Mouse (Mus musculus) neural tube, embryonic 12.5 days (tissue): ENCODE measurements around the gene Bod1. TPM values are rescaled to one million over a fixed set of nuclear protein-coding genes. Genes with fewer than 3 reads are reported as not detected.

ENCODE experiments used
- ATAC-seq: fragments of 200-750 bp; cut with Nextera tagmentation; 2 replicates; pipeline ENCODE4 v1.8.0; 2017; ENCODE audit warnings: low read depth, mild to moderate bottlenecking, moderate TSS enrichment, moderate library complexity; ENCODE audit not compliant: low FRiP score
- H3K27ac ChIP-seq: fragments of 300-500 bp; sonication (generic); 2 replicates; pipeline ENCODE4 v1.5.1; 2016
- H3K27me3 ChIP-seq: fragments of 300-500 bp; sonication (generic); replicated peaks from 2 replicates; pipeline ENCODE4 v1.6.1; 2016; ENCODE audit warnings: mild to moderate bottlenecking
- H3K36me3 ChIP-seq: fragments of 300-500 bp; sonication (generic); 2 replicates; pipeline ENCODE4 v1.6.1; 2016; ENCODE audit warnings: mild to moderate bottlenecking
- H3K4me1 ChIP-seq: fragments of 300-500 bp; sonication (generic); 2 replicates; pipeline ENCODE4 v1.6.1; 2016
- H3K4me2 ChIP-seq: fragments of 300-500 bp; sonication (generic); replicated peaks from 2 replicates; pipeline ENCODE4 v1.6.1; 2016; ENCODE audit warnings: mild to moderate bottlenecking
- H3K4me3 ChIP-seq: fragments of 300-500 bp; sonication (generic); 2 replicates; pipeline ENCODE4 v1.5.1; 2016
- H3K9ac ChIP-seq: fragments of 300-500 bp; sonication (generic); 2 replicates; pipeline ENCODE4 v1.6.1; 2016; ENCODE audit warnings: mild to moderate bottlenecking
- H3K9me3 ChIP-seq: fragments of 300-500 bp; sonication (generic); 2 replicates; pipeline ENCODE4 v1.6.1; 2016; ENCODE audit warnings: mild to moderate bottlenecking
- WGBS: fragments of 180-500 bp; shearing (Covaris S2); methylation state at CpG from one replicate; pipeline ENCODE4 v1.1.7; 2016; 5-methylcytosine and 5-hydroxymethylcytosine counted together
- polyA plus RNA-seq: library from polyadenylated mRNA; unstranded; fragments of >200 nt; fragmentation: Nextera tagmentation; extraction: Ambion mirVana; gene quantifications from 2 replicates; pipeline ENCODE4 v1.2.1, GENCODE M21; 2016

The Bod1 gene
- polyA plus RNA-seq, 1 experiment from 2014 or later, result 163 TPM

- Histone ChIP-seq H3K4me3 (no peak overlapping the region), H3K27ac (no peak overlapping the region), H3K27me3 (no peaks in the 10 kb centered on the region), H3K9me3 (no peaks in the 10 kb centered on the region), H3K36me3 (no peaks in the 10 kb centered on the region), H3K4me2 (no peak overlapping the region), H3K4me1 (no peaks in the 10 kb centered on the region), H3K9ac (no peak overlapping the region)
- ATAC-seq, result no peak
- WGBS, result 71% methylated on average over 4 of the region's 4 CpGs
Measured at GRCm38 (mm10) chr11:31688956-31689355, 17.3 kb upstream of the Bod1 start.

GRCm38 (mm10) chr11:31684913-31685567 is 13.4 kb upstream of the Bod1 start:
- Histone ChIP-seq H3K4me1 (no peaks in the 10 kb centered on the region), H3K9me3 (no peaks in the 10 kb centered on the region), H3K9ac (no peak overlapping the region), H3K27me3 (no peaks in the 10 kb centered on the region), H3K4me3 (no peak overlapping the region), H3K4me2 (no peak overlapping the region), H3K27ac (no peak overlapping the region), H3K36me3 (no peaks in the 10 kb centered on the region)
- 77% methylated on average over 9 of the region's 9 CpGs for WGBS
- ATAC-seq, result no peak; the same call in 1 of the 2 replicates

GRCm38 (mm10) chr11:31684126-31684525 is 12.4 kb upstream of the Bod1 start:
- no peaks in the 10 kb centered on the region for H3K9me3 ChIP-seq
- H3K27me3 ChIP-seq, result no peaks in the 10 kb centered on the region
- H3K4me1 ChIP-seq, result no peaks in the 10 kb centered on the region
- H3K4me2 ChIP-seq, result no peak overlapping the region
- no peak overlapping the region for H3K4me3 ChIP-seq
- ATAC-seq, result no peak
- no peak overlapping the region for H3K27ac ChIP-seq
- WGBS, result 76% methylated on average over 2 of the region's 2 CpGs
- H3K9ac ChIP-seq, result no peak overlapping the region
- no peaks in the 10 kb centered on the region for H3K36me3 ChIP-seq

GRCm38 (mm10) chr11:31679840-31680381 is 8.2 kb upstream of the Bod1 start:
- no peaks in the 10 kb centered on the region for H3K9me3 ChIP-seq
- no peaks in the 10 kb centered on the region for H3K4me1 ChIP-seq
- ATAC-seq, result no peak
- no peaks in the 10 kb centered on the region for H3K27me3 ChIP-seq
- no peak overlapping the region for H3K4me3 ChIP-seq
- H3K36me3 ChIP-seq, result no peaks in the 10 kb centered on the region
- H3K9ac ChIP-seq, result no peak overlapping the region
- H3K27ac ChIP-seq, result no peak overlapping the region
- 79% methylated on average over 16 of the region's 16 CpGs for WGBS
- no peak overlapping the region for H3K4me2 ChIP-seq

- H3K4me1 ChIP-seq, result peaks cover 2% of the 10 kb centered on the region; the same call in 1 of the 2 replicates
- no peak overlapping the region for H3K4me3 ChIP-seq
- H3K9ac ChIP-seq, result no peak overlapping the region
- no peaks in the 10 kb centered on the region for H3K36me3 ChIP-seq
- H3K27me3 ChIP-seq, result no peaks in the 10 kb centered on the region
- no peaks in the 10 kb centered on the region for H3K9me3 ChIP-seq
- H3K27ac ChIP-seq, result no peak overlapping the region
- no peak overlapping the region for H3K4me2 ChIP-seq
- WGBS, result 90% methylated on average over 5 of the region's 5 CpGs
- no peak for ATAC-seq
Measured at GRCm38 (mm10) chr11:31677309-31677708, 5.6 kb upstream of the Bod1 start.

GRCm38 (mm10) chr11:31676661-31677252 is 5.1 kb upstream of the Bod1 start:
- H3K4me2 ChIP-seq, result no peak overlapping the region
- H3K4me3 ChIP-seq, result no peak overlapping the region
- no peaks in the 10 kb centered on the region for H3K9me3 ChIP-seq
- 87% methylated on average over 3 of the region's 3 CpGs for WGBS
- no peaks in the 10 kb centered on the region for H3K27me3 ChIP-seq
- no peak for ATAC-seq
- no peak overlapping the region for H3K27ac ChIP-seq
- no peaks in the 10 kb centered on the region for H3K36me3 ChIP-seq
- no peak overlapping the region for H3K9ac ChIP-seq
- H3K4me1 ChIP-seq, result peaks cover 4% of the 10 kb centered on the region; the same call in 1 of the 2 replicates

GRCm38 (mm10) chr11:31675430-31675829 is 3.7 kb upstream of the Bod1 start:
- ATAC-seq, result no peak
- Histone ChIP-seq H3K36me3 (no peaks in the 10 kb centered on the region), H3K27ac (no peak overlapping the region), H3K4me1 (peaks cover 7% of the 10 kb centered on the region), H3K4me2 (no peak overlapping the region), H3K9ac (no peak overlapping the region), H3K27me3 (no peaks in the 10 kb centered on the region), H3K4me3 (no peak overlapping the region), H3K9me3 (no peaks in the 10 kb centered on the region)
- 60% methylated on average over 2 of the region's 2 CpGs for WGBS

- Histone ChIP-seq H3K9ac (peak overlapping the region; percentile 60), H3K27ac (no peak overlapping the region), H3K9me3 (no peaks in the 10 kb centered on the region), H3K27me3 (no peaks in the 10 kb centered on the region), H3K36me3 (peaks cover 22% of the 10 kb centered on the region), H3K4me2 (peak overlapping the region; percentile 69), H3K4me3 (peak overlapping the region; percentile 97), H3K4me1 (peaks cover 14% of the 10 kb centered on the region)
- WGBS, result 14% methylated on average over 9 of the region's 9 CpGs
- ATAC-seq, result peak; percentile 67
Measured at GRCm38 (mm10) chr11:31672170-31672563, 482 bp upstream of the Bod1 start.

GRCm38 (mm10) chr11:31670468-31670921 is 1.2 kb downstream of the Bod1 start:
- no peak overlapping the region for H3K9ac ChIP-seq
- H3K4me2 ChIP-seq, result peak overlapping the region; percentile 69
- no peak overlapping the region for H3K27ac ChIP-seq
- no peak for ATAC-seq
- no peaks in the 10 kb centered on the region for H3K9me3 ChIP-seq
- H3K36me3 ChIP-seq, result peaks cover 37% of the 10 kb centered on the region
- peaks cover 14% of the 10 kb centered on the region for H3K4me1 ChIP-seq
- 79% methylated on average over 5 of the region's 5 CpGs for WGBS
- peak overlapping the region; percentile 16 for H3K4me3 ChIP-seq
- no peaks in the 10 kb centered on the region for H3K27me3 ChIP-seq

- H3K27ac ChIP-seq, result no peak overlapping the region
- no peak overlapping the region for H3K9ac ChIP-seq
- peaks cover 14% of the 10 kb centered on the region for H3K4me1 ChIP-seq
- no peak overlapping the region for H3K4me3 ChIP-seq
- 97% methylated on average over 9 of the region's 9 CpGs for WGBS
- no peaks in the 10 kb centered on the region for H3K27me3 ChIP-seq
- H3K4me2 ChIP-seq, result no peak overlapping the region
- no peak for ATAC-seq
- H3K9me3 ChIP-seq, result no peaks in the 10 kb centered on the region
- H3K36me3 ChIP-seq, result peaks cover 49% of the 10 kb centered on the region
Measured at GRCm38 (mm10) chr11:31669172-31669869, 2.4 kb downstream of the Bod1 start.

- H3K4me2 ChIP-seq, result no peak overlapping the region
- H3K9ac ChIP-seq, result no peak overlapping the region
- peaks cover 81% of the 10 kb centered on the region for H3K36me3 ChIP-seq
- H3K4me3 ChIP-seq, result no peak overlapping the region
- H3K27ac ChIP-seq, result no peak overlapping the region
- WGBS, result 79% methylated on average over 2 of the region's 2 CpGs
- ATAC-seq, result no peak
- no peaks in the 10 kb centered on the region for H3K9me3 ChIP-seq
- no peaks in the 10 kb centered on the region for H3K4me1 ChIP-seq
- H3K27me3 ChIP-seq, result no peaks in the 10 kb centered on the region
Measured at GRCm38 (mm10) chr11:31664186-31664585, 7.5 kb downstream of the Bod1 start.

GRCm38 (mm10) chr11:31663501-31663900 is 8.2 kb downstream of the Bod1 start:
- Histone ChIP-seq H3K4me1 (no peaks in the 10 kb centered on the region), H3K27me3 (no peaks in the 10 kb centered on the region), H3K36me3 (peaks cover 75% of the 10 kb centered on the region), H3K4me3 (no peak overlapping the region), H3K4me2 (no peak overlapping the region), H3K27ac (no peak overlapping the region), H3K9ac (no peak overlapping the region), H3K9me3 (no peaks in the 10 kb centered on the region)
- WGBS, result 96% methylated on average over 4 of the region's 4 CpGs
- no peak for ATAC-seq
